Mouse (Mus musculus) ES-CJ7 (cell line): ENCODE data around the gene Snx9.

Experiments used
- DNase-seq: peaks from one replicate; pipeline ENCODE4 v3.0.0; 2011; ENCODE audit warnings: low read depth, low spot score

Gene Snx9

GRCm38 (mm10) chr17:5806823-5807222 is 34.3 kb upstream of the Snx9 start:
- no peak for DNase-seq

DNA sequence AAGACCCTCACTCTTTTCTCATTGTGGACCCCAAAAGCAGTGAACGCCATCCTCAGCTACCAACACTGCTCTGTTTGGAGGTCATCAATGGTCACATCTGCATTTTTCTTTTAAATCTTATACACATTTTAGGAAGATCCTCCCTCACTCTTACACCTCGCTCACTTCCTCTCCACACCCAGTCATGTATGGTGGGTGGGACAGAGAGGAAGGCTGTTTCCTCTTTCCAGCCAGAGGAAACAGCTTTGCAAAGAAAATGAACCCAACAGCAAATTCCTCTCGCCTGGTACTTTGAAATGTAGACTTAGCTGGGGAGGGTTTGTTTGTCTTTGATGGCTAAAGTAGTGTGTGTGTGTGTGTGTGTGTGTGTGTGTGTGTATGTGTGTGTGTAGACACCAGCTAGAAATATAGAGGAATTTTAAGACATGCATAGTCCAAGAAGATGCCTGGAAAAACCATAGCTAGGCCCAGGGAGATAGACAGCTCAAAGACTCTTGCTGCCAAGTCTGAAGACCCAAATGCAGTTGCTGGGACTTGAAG is 33.2 kb upstream of the Snx9 start:
- DNase-seq: no peak

DNA sequence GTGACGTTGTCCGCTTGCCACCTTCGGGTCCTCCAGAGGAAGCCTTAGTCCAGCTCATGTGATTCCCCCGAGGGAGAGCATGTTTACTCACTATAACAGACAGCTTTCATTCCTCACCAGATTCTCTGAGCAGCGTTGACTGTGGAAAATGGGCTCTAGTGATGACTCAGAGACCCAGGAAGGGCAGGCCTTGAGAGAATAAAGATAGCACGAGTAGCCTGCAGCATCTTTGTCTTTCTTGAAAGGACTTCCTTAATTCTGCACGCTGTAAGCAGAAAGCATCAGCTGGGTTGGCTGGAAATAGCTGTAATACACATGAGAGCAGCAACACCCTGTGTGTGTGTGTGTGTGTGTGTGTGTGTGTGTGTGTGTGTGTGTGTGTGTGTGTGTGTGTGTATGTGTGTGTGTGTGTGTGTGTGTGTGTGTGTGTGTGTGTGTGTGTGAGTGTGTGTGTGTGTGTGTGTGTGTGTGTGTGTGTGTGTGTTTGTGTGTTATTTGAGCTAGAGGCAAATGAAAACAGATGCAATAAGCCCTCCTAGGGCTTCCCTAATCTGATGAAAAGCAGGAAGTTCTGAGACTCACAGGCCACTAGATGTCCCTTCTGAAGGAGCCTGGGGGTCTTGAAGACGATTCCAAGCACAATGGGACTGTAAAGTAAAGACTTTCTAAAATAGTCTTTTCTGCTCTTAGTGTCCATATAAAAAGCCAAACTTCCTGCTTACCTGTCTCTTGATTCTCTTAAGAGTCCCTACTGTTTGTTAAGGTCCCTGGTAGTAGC is 27.1 kb upstream of the Snx9 start:
- DNase-seq: no peak

DNA sequence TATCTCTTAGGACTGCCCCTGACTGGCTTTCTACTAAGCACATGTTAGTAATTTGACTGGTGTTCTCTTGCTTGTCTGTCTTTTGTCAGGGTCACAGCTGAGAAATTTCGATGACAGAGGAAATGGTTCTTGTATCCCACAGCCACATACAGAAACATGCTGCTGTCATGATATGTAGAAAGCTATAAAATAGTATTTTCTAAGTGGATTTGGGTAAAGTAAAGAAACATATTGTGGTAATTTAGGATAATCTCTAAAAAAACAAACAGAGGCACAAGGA is 26.5 kb upstream of the Snx9 start:
- DNase-seq: no peak

GRCm38 (mm10) chr17:5817871-5818270 is 23.3 kb upstream of the Snx9 start:
- DNase-seq: no peak

GRCm38 (mm10) chr17:5819105-5819504 is 22.0 kb upstream of the Snx9 start:
- DNase-seq: no peak

DNA sequence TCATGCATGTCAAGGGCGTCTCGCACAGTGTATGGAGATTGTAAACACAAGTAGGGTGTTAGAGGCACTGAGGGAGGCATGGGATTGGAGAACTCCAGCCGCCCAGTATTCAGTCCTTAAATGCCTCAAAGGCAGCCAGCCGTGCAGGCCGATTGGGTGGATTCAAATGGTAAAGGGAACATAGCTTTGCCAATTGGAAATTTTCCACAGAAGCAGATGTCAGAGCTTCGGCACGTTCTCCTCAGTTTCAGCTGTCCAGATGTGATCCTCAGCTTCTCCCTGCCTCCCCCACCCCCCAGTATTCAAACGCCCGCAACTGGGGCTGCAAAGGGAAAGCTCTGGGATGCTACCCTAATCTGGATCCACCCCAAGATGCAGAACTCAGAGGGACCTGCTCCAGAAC is 21.3 kb upstream of the Snx9 start:
- no peak for DNase-seq

GRCm38 (mm10) chr17:5822541-5822940 is 18.6 kb upstream of the Snx9 start:
- no peak for DNase-seq

DNA sequence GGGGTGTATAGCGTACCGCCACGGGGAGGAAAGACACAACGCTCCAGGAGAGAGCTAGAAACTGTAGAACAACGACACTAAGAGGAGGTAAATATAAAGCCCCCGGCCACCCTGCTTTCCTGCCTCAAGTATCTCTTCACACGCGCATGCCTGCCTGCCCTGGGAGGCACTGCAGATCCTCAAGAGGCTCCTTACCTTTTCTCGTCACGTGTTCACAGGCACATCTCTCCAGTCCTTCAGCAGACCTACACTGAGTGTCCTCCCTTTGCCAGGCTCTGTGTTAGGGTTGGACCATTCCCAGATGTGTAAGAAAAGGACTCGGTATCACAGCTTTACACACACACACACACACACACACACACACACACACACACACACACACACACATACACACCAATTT is 18.1 kb upstream of the Snx9 start:
- no peak for DNase-seq

- no peak for DNase-seq
Observed at GRCm38 (mm10) chr17:5827836-5828582, 13.1 kb upstream of the Snx9 start.

DNA sequence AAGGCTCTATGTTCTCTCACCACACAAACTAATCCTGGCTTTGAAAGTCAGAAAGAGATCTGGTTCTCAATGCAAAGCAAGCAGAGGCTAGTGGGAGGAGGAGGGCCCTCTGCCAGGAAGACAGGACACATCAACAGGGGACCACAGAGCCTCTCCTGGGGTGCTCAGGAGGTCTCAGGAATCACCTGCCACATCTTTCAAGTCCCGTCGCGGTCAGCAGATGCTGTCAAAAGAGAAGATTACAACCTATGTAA is 12.6 kb upstream of the Snx9 start:
- no peak for DNase-seq

DNA sequence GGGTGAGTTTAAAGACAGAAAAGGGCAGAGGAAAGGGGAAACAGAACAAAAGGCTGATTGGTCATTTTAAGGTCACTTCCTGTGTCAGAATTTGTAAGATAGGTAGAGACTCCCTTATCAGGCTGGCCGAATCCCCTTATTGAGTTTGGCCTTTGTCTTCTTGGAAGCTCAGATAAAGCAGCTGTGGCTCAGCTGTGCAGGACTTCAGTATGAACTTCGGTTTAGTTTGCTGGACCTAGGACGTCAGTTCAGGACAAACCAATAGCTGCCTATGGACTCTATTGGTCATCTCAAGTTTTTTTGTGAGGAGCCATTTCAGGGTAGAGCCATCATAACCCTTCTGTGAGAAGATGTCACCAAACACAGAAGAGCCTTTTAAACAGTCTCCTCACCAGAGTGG is 12.2 kb upstream of the Snx9 start:
- no peak for DNase-seq

- DNase-seq: no peak
Observed at GRCm38 (mm10) chr17:5829930-5830329, 11.2 kb upstream of the Snx9 start.

- no peak for DNase-seq
Observed at GRCm38 (mm10) chr17:5830382-5830781, 10.7 kb upstream of the Snx9 start.

DNA sequence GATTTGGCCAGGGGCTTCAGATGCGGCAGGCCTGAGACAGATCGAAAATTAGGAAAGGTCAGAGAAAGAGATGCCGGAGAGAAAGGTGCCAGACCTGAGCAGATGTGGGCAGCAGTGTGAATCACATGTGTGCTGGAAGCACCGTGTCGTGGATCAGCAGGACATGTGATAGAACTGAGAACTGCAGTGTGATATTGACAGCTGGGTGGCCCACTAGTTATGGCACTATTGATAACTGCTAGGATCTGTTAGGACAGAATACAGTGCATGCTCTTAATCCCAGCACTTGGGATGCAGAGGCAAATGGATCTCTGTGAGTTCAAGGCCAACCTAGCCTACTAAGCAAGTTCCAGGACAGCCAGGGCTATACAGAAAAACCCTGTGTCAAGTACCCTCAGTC is 10.3 kb upstream of the Snx9 start:
- DNase-seq: no peak

GRCm38 (mm10) chr17:5831257-5831806 is 9.8 kb upstream of the Snx9 start:
- DNase-seq: no peak

GRCm38 (mm10) chr17:5834166-5834565 is 7.0 kb upstream of the Snx9 start:
- no peak for DNase-seq

DNA sequence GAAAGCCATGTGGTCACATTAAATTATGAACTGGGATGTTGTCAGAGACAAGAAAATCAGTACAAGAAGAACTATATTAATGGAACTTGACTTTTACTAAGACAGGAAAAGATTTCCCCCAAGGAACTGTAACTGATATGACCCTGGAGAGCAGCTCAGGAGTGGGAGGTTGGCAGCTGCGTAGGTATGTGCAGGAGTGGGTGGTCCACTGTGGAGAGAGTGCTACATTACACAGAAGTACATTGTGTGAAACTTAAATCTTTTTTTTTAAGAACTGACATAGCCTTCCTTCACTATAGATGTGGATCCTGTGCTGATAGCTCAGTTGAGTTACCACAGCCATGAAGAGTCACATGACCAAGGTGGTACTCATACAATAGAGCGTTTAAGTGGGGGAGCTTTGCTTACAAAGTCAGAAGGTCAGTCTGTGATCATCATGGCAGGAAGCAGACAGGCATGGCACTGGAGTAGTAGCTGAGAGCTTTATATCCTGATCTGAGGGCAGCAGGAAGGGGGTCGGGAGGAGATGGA is 6.3 kb upstream of the Snx9 start:
- DNase-seq: no peak

DNA sequence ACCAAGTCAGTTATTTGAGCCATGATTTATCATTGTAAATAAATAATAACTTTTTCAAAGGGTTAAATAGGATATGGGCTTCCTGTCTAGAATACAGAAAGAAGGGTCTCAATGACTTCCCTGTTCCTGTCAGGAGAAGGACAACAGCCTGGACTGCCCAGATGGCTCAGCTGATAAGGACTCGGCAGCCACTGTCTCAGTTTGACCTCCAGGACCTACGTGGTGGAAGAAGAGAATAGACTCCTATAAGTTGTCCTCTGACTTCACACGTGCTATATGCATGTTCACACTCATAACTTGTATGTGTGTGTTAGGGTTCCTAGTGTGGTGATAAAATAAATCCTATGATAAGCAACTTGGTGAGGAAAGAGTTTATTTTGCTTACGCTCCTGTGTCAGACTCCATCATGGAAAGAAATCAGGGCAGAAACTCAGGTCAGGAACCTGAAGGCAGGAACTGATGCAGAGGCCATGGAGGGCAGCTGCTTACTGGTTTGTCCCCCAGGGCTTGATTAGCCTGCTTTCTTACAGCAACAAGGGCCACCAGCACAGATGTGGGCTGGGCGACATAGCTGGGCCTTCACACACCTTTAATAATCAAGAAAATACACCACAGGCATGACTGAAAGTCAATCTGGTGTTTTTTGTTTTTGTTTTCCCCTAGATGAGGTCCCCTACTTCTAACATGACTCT is 1.4 kb upstream of the Snx9 start:
- DNase-seq: no peak

DNA sequence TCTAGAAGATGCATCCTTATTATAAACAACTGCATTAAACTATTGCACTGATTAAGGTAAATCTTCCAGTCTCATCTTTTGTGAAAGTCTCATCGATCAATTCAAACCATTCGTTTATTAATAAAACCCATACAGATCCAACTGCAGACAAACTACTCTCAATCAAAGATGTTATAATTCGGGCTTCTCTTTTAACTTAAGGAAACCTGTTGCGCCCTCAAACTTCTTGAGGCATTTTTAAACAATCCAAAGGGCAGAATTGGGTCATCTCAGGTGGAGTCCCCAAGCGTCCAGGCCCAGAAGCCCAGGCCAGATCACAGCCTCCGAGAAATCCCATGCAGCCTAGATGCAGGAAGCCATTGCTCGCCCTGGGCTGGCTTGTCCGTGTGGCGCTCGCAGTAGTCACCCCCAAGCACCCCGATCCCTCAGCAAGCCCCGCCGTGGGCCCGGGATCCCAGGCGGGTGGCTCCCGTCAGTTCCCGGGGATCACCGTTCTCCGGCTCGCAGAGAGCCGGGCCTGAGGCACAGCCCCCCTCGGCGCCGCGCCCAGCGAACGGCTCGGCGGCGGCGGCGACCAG is 490 bp upstream of the Snx9 start:
- no peak for DNase-seq

GRCm38 (mm10) chr17:5841943-5842273 is 779 bp downstream of the Snx9 start:
- DNase-seq: no peak

DNA sequence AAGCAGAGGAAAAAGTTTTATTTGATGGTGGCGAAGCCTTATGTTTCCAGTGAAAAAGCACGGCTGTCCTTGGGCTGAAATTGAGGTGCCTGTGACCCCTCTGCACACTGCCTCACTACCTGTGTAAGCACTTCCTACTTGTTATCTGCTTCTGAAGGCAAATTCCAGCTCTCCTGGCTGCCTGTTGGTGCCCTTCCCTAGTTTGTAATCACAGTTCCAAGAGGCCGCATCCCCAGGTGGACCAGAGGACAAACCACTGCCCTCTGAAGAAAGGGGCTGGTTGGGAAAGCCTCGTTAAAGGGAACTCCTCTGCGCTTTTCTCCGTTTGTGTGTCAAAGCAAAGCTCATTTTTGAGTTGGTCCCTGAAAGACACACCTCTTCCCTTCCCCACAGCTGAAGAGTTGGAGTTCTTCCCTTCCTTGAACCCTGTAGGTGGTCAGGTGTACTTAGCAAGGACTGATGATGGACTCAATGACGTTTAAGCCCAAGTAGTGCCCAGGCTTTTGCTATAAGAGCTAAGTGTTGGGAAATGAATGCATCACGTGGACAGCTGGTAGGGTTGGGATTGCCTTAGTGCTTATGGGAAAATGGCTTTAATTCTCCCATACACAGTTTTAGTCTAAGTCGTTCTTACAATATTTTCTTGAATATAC is 2.0 kb downstream of the Snx9 start:
- DNase-seq: no peak
